8 mouse cellular contexts compared by ENCODE assay signal in the genomic region with DNA sequence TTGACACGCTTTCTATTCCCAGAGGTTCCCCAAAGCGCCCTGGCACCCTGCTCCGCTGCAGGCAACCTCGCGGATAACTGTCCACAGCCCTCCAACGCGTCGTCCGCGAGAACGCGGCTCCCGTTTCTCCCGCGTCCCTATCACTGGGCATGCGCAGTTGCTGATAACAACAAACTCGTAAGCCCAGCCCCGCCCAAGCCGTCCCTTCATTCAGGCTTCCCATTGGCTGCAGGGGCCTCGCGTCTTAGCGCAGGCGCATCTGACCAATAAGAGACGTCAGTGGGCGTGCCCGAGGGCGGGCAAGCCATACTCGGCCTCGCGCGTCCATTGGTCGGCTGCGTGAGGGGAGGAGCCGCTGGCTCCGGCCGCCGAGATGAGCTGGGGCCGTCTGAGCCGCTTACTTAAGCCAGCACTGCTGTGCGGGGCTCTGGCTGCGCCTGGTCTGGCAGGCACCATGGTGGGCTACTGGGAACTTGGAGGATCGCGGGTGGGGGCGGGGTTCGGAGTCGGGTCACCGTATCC. TPM values are rescaled to one million over a fixed set of nuclear protein-coding genes. Genes with fewer than 3 reads are reported as not detected.
DNase-seq lines count a peak whose midpoint lies in the region; ATAC-seq lines count a peak whose summit lies in the region.

No protein-coding gene starts in this region.

- peaks cover 21% of the 10 kb centered on the region for H3K4me1 ChIP-seq in hindbrain, embryonic 15.5 days (replicated peaks)

- peak; percentile 100 for DNase-seq in R1 (ENCODE audit: low read depth, low spot score)
- peak; percentile 99 to 100 for DNase-seq in cerebellum, postnatal 25 days
- peak; percentile 96 to 99 for DNase-seq in frontal cortex, postnatal 25 days (ENCODE audit: low spot score in 2 of 2)
- DNase-seq in left cerebral cortex, adult 11 months (ENCODE audit: low spot score), result peak; percentile 99
- DNase-seq in lung, postnatal 4 days, result peak; percentile 100
- peak; percentile 100 for DNase-seq in retina, postnatal 7 days (ENCODE audit: low read depth, low spot score)
- DNase-seq in urinary bladder, adult 2 months (ENCODE audit: low spot score), result peak; percentile 95

- H3K36me3 ChIP-seq in hindbrain, embryonic 15.5 days, result peaks cover 20% of the 10 kb centered on the region

- H3K27me3 ChIP-seq in hindbrain, embryonic 15.5 days, result no peaks in the 10 kb centered on the region

- peak; percentile 97 for ATAC-seq in hindbrain, embryonic 15.5 days (ENCODE audit: low FRiP score, low read depth)

- H3K27ac ChIP-seq in hindbrain, embryonic 15.5 days (replicated peaks), result peak overlapping the region; percentile 90

- peak overlapping the region; percentile 74 for H3K9ac ChIP-seq in hindbrain, embryonic 15.5 days

- peak overlapping the region; percentile 59 for H3K4me3 ChIP-seq in hindbrain, embryonic 15.5 days

- 0% methylated on average over 47 of the region's 47 CpGs for WGBS in hindbrain, embryonic 15.5 days

- H3K4me2 ChIP-seq in hindbrain, embryonic 15.5 days, result peak overlapping the region; percentile 60

- H3K9me3 ChIP-seq in hindbrain, embryonic 15.5 days, result no peaks in the 10 kb centered on the region

RNA-seq across cellular contexts. Expression of a gene that starts 6.4 kb away (rescaled TPM):
- 583 and 596 TPM in 2 replicates for polyA plus RNA-seq in hindbrain, embryonic 15.5 days (2015; fragmentation: Nextera tagmentation; extraction: Ambion mirVana)
- polyA plus RNA-seq in urinary bladder, adult 2 months (2012; rRNA removed), result 524 and 620 TPM in 2 replicates

RNA-seq across cellular contexts. Expression of a gene that starts 13.7 kb away (rescaled TPM):
- polyA plus RNA-seq in hindbrain, embryonic 15.5 days (2015; fragmentation: Nextera tagmentation; extraction: Ambion mirVana), result 141 and 145 TPM in 2 replicates
- polyA plus RNA-seq in urinary bladder, adult 2 months (2012; rRNA removed), result 141 and 178 TPM in 2 replicates

RNA-seq across cellular contexts. Expression of a gene that starts 36.9 kb away (rescaled TPM):
- polyA plus RNA-seq in hindbrain, embryonic 15.5 days (2015; fragmentation: Nextera tagmentation; extraction: Ambion mirVana), result 2.3 and 2.5 TPM in 2 replicates
- 18.9 and 23.0 TPM in 2 replicates for polyA plus RNA-seq in urinary bladder, adult 2 months (2012; rRNA removed)

RNA-seq across cellular contexts. Expression of a gene that starts 52.1 kb away (rescaled TPM):
- polyA plus RNA-seq in hindbrain, embryonic 15.5 days (2015; fragmentation: Nextera tagmentation; extraction: Ambion mirVana), result 12.6 and 12.9 TPM in 2 replicates
- 34.0 and 35.4 TPM in 2 replicates for polyA plus RNA-seq in urinary bladder, adult 2 months (2012; rRNA removed)

RNA-seq across cellular contexts. Expression of a gene that starts 57.0 kb away (rescaled TPM):
- polyA plus RNA-seq in hindbrain, embryonic 15.5 days (2015; fragmentation: Nextera tagmentation; extraction: Ambion mirVana), result 4.8 and 5.4 TPM in 2 replicates
- 7.5 and 9.2 TPM in 2 replicates for polyA plus RNA-seq in urinary bladder, adult 2 months (2012; rRNA removed)

Comparison
In these comparisons a context has a peak if more than half of its experiments do, and no peak if none do; other contexts are left out.
1. Peak in every context shown above with its lines: DNase-seq, ATAC-seq, H3K4me3 ChIP-seq and H3K27ac ChIP-seq.